Mouse (Mus musculus) kidney, embryonic 15.5 days (tissue): ENCODE results near the gene Gm6309. TPM values are rescaled to one million over a fixed set of nuclear protein-coding genes. Genes with fewer than 3 reads are reported as not detected.
"Not testable (repeated sequence)": the region's sequence is repeated elsewhere in the genome, so short reads cannot be mapped to it uniquely, and the experiment has no call there.

ENCODE experiments used
- ATAC-seq: fragments of 200-750 bp; cut with Nextera tagmentation; replicated peaks from 2 replicates; pipeline ENCODE4 v1.8.0; 2017; ENCODE audit warnings: moderate TSS enrichment; ENCODE audit not compliant: low FRiP score
- H3K27ac ChIP-seq: fragments of 300-500 bp; sonication (generic); 2 replicates; pipeline ENCODE4 v1.5.1; 2015; ENCODE audit warnings: mild to moderate bottlenecking, inconsistent platforms
- H3K27me3 ChIP-seq: fragments of 300-500 bp; sonication (generic); 2 replicates; pipeline ENCODE4 v1.6.1; 2015; ENCODE audit warnings: inconsistent platforms
- H3K36me3 ChIP-seq: fragments of 300-500 bp; sonication (generic); 2 replicates; pipeline ENCODE4 v1.6.1; 2015; ENCODE audit warnings: inconsistent platforms
- H3K4me1 ChIP-seq: fragments of 300-500 bp; sonication (generic); 2 replicates; pipeline ENCODE4 v1.6.1; 2015; ENCODE audit warnings: inconsistent platforms
- H3K4me2 ChIP-seq: fragments of 300-500 bp; sonication (generic); 2 replicates; pipeline ENCODE4 v1.6.1; 2015; ENCODE audit warnings: moderate library complexity, mild to moderate bottlenecking, inconsistent platforms
- H3K4me3 ChIP-seq: fragments of 300-500 bp; sonication (generic); replicated peaks from 2 replicates; pipeline ENCODE4 v1.5.1; 2015; ENCODE audit warnings: mild to moderate bottlenecking, inconsistent platforms
- H3K9ac ChIP-seq: fragments of 300-500 bp; sonication (generic); 2 replicates; pipeline ENCODE4 v1.6.1; 2015; ENCODE audit warnings: mild to moderate bottlenecking, inconsistent platforms
- H3K9me3 ChIP-seq: fragments of 300-500 bp; sonication (generic); replicated peaks from 2 replicates; pipeline ENCODE4 v1.6.1; 2016; ENCODE audit warnings: inconsistent platforms
- WGBS: fragments of 180-500 bp; shearing (Covaris S2); methylation state at CpG from one replicate; pipeline ENCODE4 v1.1.7; 2015; ENCODE audit warnings: mixed read lengths; 5-methylcytosine and 5-hydroxymethylcytosine counted together
- polyA plus RNA-seq: library from polyadenylated mRNA; unstranded; fragments of >200 nt; fragmentation: Nextera tagmentation; extraction: Ambion mirVana; gene quantifications from 2 replicates; pipeline ENCODE4 v1.2.1, GENCODE M21; 2015

Gm6309 gene
- not detected in 2 replicates for polyA plus RNA-seq

- ATAC-seq, H3K27ac ChIP-seq, H3K4me2 ChIP-seq, H3K27me3 ChIP-seq, H3K36me3 ChIP-seq, H3K9me3 ChIP-seq, H3K4me3 ChIP-seq, H3K9ac ChIP-seq, H3K4me1 ChIP-seq: not testable (repeated sequence)
- WGBS = 81% methylated on average over 2 of the region's 2 CpGs
Observed at GRCm38 (mm10) chr5:146170621-146171020, at the start of gene Gm6309. Gene Gm6309 (minus strand): TSS chr5:146170721.

- ATAC-seq = peak; percentile 99
Observed at GRCm38 (mm10) chr5:146205537-146205936, 35.0 kb upstream of the Gm6309 start.

GRCm38 (mm10) chr5:146203921-146204320 is 33.4 kb upstream of the Gm6309 start:
- Histone ChIP-seq H3K9ac (no peak overlapping the region), H3K9me3 (0 out of 2 replicates have a peak, but pooled peaks cover 2% of the 10 kb centered on the region), H3K4me1 (peaks cover 17% of the 10 kb centered on the region), H3K4me2 (no peak overlapping the region), H3K27me3 (no peaks in the 10 kb centered on the region), H3K4me3 (no peak overlapping the region), H3K27ac (no peak overlapping the region), H3K36me3 (peaks cover 73% of the 10 kb centered on the region)
- ATAC-seq = no peak
- WGBS = 84% methylated on average over 2 of the region's 2 CpGs

More at GRCm38 (mm10) chr5:146205537-146205936, 35.0 kb upstream of the Gm6309 start:
- 0 out of 2 replicates have a peak, but pooled peaks cover 2% of the 10 kb centered on the region for H3K9me3 ChIP-seq
- H3K9ac ChIP-seq = no peak overlapping the region
- peak overlapping the region; percentile 90 for H3K27ac ChIP-seq
- peaks cover 85% of the 10 kb centered on the region for H3K36me3 ChIP-seq
- H3K4me2 ChIP-seq = no peak overlapping the region
- H3K4me3 ChIP-seq = no peak overlapping the region
- 53% methylated on average over 5 of the region's 5 CpGs for WGBS
- H3K27me3 ChIP-seq = no peaks in the 10 kb centered on the region
- peaks cover 17% of the 10 kb centered on the region for H3K4me1 ChIP-seq

GRCm38 (mm10) chr5:146200580-146200979 is 30.1 kb upstream of the Gm6309 start:
- no peaks in the 10 kb centered on the region for H3K27me3 ChIP-seq
- 98% methylated on average over 6 of the region's 6 CpGs for WGBS
- H3K4me1 ChIP-seq = peaks cover 5% of the 10 kb centered on the region; the same call in 1 of the 2 replicates
- H3K9me3 ChIP-seq = 0 out of 2 replicates have a peak, but pooled peaks cover 2% of the 10 kb centered on the region
- H3K27ac ChIP-seq = no peak overlapping the region
- no peak for ATAC-seq
- no peak overlapping the region for H3K4me2 ChIP-seq
- H3K4me3 ChIP-seq = no peak overlapping the region
- peaks cover 40% of the 10 kb centered on the region for H3K36me3 ChIP-seq
- H3K9ac ChIP-seq = no peak overlapping the region

- Histone ChIP-seq H3K9me3 (0 out of 2 replicates have a peak, but pooled peaks cover 2% of the 10 kb centered on the region), H3K9ac (no peak overlapping the region), H3K4me2 (no peak overlapping the region), H3K4me3 (no peak overlapping the region), H3K4me1 (peaks cover under 1% of the 10 kb centered on the region; the same call in 1 of the 2 replicates), H3K27me3 (no peaks in the 10 kb centered on the region), H3K27ac (0 out of 2 replicates have a peak overlapping the region, but pooled peaks have one; percentile 18), H3K36me3 (peaks cover 30% of the 10 kb centered on the region)
- WGBS = 76% methylated on average over 2 of the region's 2 CpGs
- ATAC-seq = no peak
Observed at GRCm38 (mm10) chr5:146199540-146199939, 29.0 kb upstream of the Gm6309 start.

- Histone ChIP-seq H3K4me3 (no peak overlapping the region), H3K27me3 (no peaks in the 10 kb centered on the region), H3K36me3 (peaks cover 25% of the 10 kb centered on the region), H3K9me3 (0 out of 2 replicates have a peak, but pooled peaks cover 2% of the 10 kb centered on the region), H3K4me2 (no peak overlapping the region), H3K27ac (no peak overlapping the region), H3K4me1 (no peaks in the 10 kb centered on the region), H3K9ac (no peak overlapping the region)
- 0 out of 2 replicates have a peak, but pooled peaks have one; percentile 52 for ATAC-seq
Observed at GRCm38 (mm10) chr5:146199073-146199472, 28.6 kb upstream of the Gm6309 start.

- no peak overlapping the region for H3K4me3 ChIP-seq
- H3K9me3 ChIP-seq = no peaks in the 10 kb centered on the region
- no peak overlapping the region for H3K9ac ChIP-seq
- no peaks in the 10 kb centered on the region for H3K27me3 ChIP-seq
- WGBS = 83% methylated on average over 8 of the region's 8 CpGs
- H3K36me3 ChIP-seq = no peaks in the 10 kb centered on the region
- no peaks in the 10 kb centered on the region for H3K4me1 ChIP-seq
- no peak for ATAC-seq
- no peak overlapping the region for H3K27ac ChIP-seq
- H3K4me2 ChIP-seq = no peak overlapping the region
Observed at GRCm38 (mm10) chr5:146193360-146193759, 22.8 kb upstream of the Gm6309 start.

GRCm38 (mm10) chr5:146190501-146191269 is 20.2 kb upstream of the Gm6309 start:
- 61% methylated on average over 3 of the region's 3 CpGs for WGBS
- no peaks in the 10 kb centered on the region for H3K36me3 ChIP-seq
- no peak overlapping the region for H3K4me3 ChIP-seq
- no peak overlapping the region for H3K4me2 ChIP-seq
- H3K27ac ChIP-seq = no peak overlapping the region
- ATAC-seq = no peak
- H3K4me1 ChIP-seq = no peaks in the 10 kb centered on the region
- no peaks in the 10 kb centered on the region for H3K27me3 ChIP-seq
- no peaks in the 10 kb centered on the region for H3K9me3 ChIP-seq
- H3K9ac ChIP-seq = no peak overlapping the region

- no peaks in the 10 kb centered on the region for H3K27me3 ChIP-seq
- WGBS = 64% methylated on average over 4 of the region's 4 CpGs
- no peak overlapping the region for H3K4me3 ChIP-seq
- H3K9ac ChIP-seq = no peak overlapping the region
- ATAC-seq = peak; percentile 58; the same call in 1 of the 2 replicates
- H3K4me1 ChIP-seq = no peaks in the 10 kb centered on the region
- no peak overlapping the region for H3K27ac ChIP-seq
- no peaks in the 10 kb centered on the region for H3K9me3 ChIP-seq
- no peaks in the 10 kb centered on the region for H3K36me3 ChIP-seq
- H3K4me2 ChIP-seq = no peak overlapping the region
Observed at GRCm38 (mm10) chr5:146190093-146190492, 19.6 kb upstream of the Gm6309 start.

- Histone ChIP-seq H3K4me2 (no peak overlapping the region), H3K4me3 (no peak overlapping the region), H3K9me3 (no peaks in the 10 kb centered on the region), H3K9ac (no peak overlapping the region), H3K4me1 (no peaks in the 10 kb centered on the region), H3K27me3 (no peaks in the 10 kb centered on the region), H3K27ac (no peak overlapping the region), H3K36me3 (no peaks in the 10 kb centered on the region)
- 92% methylated on average over 7 of the region's 7 CpGs for WGBS
- ATAC-seq = no peak
Observed at GRCm38 (mm10) chr5:146188712-146189111, 18.2 kb upstream of the Gm6309 start.

- Histone ChIP-seq H3K4me2 (no peak overlapping the region), H3K9ac (no peak overlapping the region), H3K27ac (no peak overlapping the region), H3K9me3 (no peaks in the 10 kb centered on the region), H3K4me1 (no peaks in the 10 kb centered on the region), H3K36me3 (no peaks in the 10 kb centered on the region), H3K4me3 (no peak overlapping the region), H3K27me3 (no peaks in the 10 kb centered on the region)
- no peak; the same call in 1 of the 2 replicates for ATAC-seq
- 88% methylated on average over 1 of the region's 1 CpGs for WGBS
Observed at GRCm38 (mm10) chr5:146188144-146188543, 17.6 kb upstream of the Gm6309 start.

GRCm38 (mm10) chr5:146187441-146187840 is 16.9 kb upstream of the Gm6309 start:
- not testable (repeated sequence) for H3K9ac ChIP-seq, H3K36me3 ChIP-seq, H3K4me3 ChIP-seq, H3K4me2 ChIP-seq, H3K4me1 ChIP-seq, ATAC-seq, H3K9me3 ChIP-seq, H3K27ac ChIP-seq, H3K27me3 ChIP-seq
- 25% methylated on average over 5 of the region's 5 CpGs for WGBS
